Mouse (Mus musculus): ENCODE results near the gene Armc7.
"Not testable (repeated sequence)": the region's sequence is repeated elsewhere in the genome, so short reads cannot be mapped to it uniquely, and the experiment has no call there.

DNA sequence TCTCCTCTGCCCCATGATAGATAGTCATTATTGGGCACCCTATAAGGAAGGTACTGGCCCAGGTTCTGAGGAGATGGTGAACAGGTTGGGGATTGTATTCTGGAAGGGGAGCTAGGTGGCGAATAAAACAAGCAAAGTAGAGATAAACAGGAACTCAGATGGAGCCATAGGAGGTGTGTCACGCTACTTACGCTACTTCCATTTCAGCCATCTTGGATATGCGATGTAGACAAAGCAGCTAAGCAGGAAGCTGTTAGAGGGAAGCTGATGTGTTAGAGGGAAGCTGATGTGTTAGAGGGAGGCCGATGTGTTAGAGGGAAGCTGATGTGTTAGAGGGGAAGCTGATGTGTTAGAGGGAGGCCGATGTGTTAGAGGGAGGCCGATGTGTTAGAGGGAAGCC lies 1.9 kb downstream of the Armc7 start:
- TF ChIP-seq CTCF (IDR thresholded peaks at IDR 0.05; ENCODE audit: borderline replicate concordance, extremely low read depth, insufficient read depth, insufficient read length); POLR2A (IDR thresholded peaks at IDR 0.05; ENCODE audit: borderline replicate concordance, extremely low read depth, insufficient read depth, insufficient read length, poor library complexity, severe bottlenecking): not testable (repeated sequence)
